Mouse (Mus musculus) heart, embryonic 15.5 days (tissue): ENCODE data around the gene Lin54. TPM values are rescaled to one million over a fixed set of nuclear protein-coding genes. Genes with fewer than 3 reads are reported as not detected.

Source experiments
- ATAC-seq: fragments of 200-750 bp; cut with Nextera tagmentation; replicated peaks from 2 replicates; pipeline ENCODE4 v1.8.0; 2017; ENCODE audit warnings: low read depth, moderate TSS enrichment; ENCODE audit not compliant: insufficient number of reproducible peaks, insufficient read depth, low FRiP score
- H3K27ac ChIP-seq: fragments of 300-500 bp; sonication (generic); 2 replicates; pipeline ENCODE4 v1.5.1; 2015; ENCODE audit warnings: mild to moderate bottlenecking, inconsistent platforms
- H3K27me3 ChIP-seq: fragments of 300-500 bp; sonication (generic); 2 replicates; pipeline ENCODE4 v1.6.1; 2015; ENCODE audit warnings: inconsistent platforms
- H3K36me3 ChIP-seq: fragments of 300-500 bp; sonication (generic); 2 replicates; pipeline ENCODE4 v1.6.1; 2015; ENCODE audit warnings: mild to moderate bottlenecking, inconsistent platforms
- H3K4me1 ChIP-seq: fragments of 300-500 bp; sonication (generic); replicated peaks from 2 replicates; pipeline ENCODE4 v1.6.1; 2015; ENCODE audit warnings: inconsistent platforms
- H3K4me2 ChIP-seq: fragments of 300-500 bp; sonication (generic); 2 replicates; pipeline ENCODE4 v1.6.1; 2015; ENCODE audit warnings: inconsistent platforms, mild to moderate bottlenecking, moderate library complexity
- H3K4me3 ChIP-seq: fragments of 300-500 bp; sonication (generic); 2 replicates; pipeline ENCODE4 v1.5.1; 2015; ENCODE audit warnings: mild to moderate bottlenecking, inconsistent platforms
- H3K9ac ChIP-seq: fragments of 300-500 bp; sonication (generic); 2 replicates; pipeline ENCODE4 v1.6.1; 2015; ENCODE audit warnings: mild to moderate bottlenecking, inconsistent platforms
- H3K9me3 ChIP-seq: fragments of 300-500 bp; sonication (generic); replicated peaks from 2 replicates; pipeline ENCODE4 v1.6.1; 2016; ENCODE audit warnings: inconsistent platforms
- WGBS: fragments of 180-500 bp; shearing (Covaris S2); methylation state at CpG from one replicate; pipeline ENCODE4 v1.1.7; 2015; ENCODE audit warnings: mixed read lengths; 5-methylcytosine and 5-hydroxymethylcytosine counted together
- polyA plus RNA-seq: library from polyadenylated mRNA; unstranded; fragments of >200 nt; fragmentation: Nextera tagmentation; extraction: Ambion mirVana; gene quantifications from 2 replicates; pipeline ENCODE4 v1.2.1, GENCODE M21; 2015

Gene Lin54
- polyA plus RNA-seq, 1 experiment from 2014 or later = 10.2 TPM

- Histone ChIP-seq H3K9ac (no peak overlapping the region), H3K27ac (no peak overlapping the region), H3K4me2 (no peak overlapping the region), H3K9me3 (no peaks in the 10 kb centered on the region), H3K36me3 (peaks cover 4% of the 10 kb centered on the region), H3K4me1 (peaks cover 9% of the 10 kb centered on the region; the same call in 1 of the 2 replicates), H3K4me3 (no peak overlapping the region), H3K27me3 (no peaks in the 10 kb centered on the region)
- 88% methylated on average over 3 of the region's 3 CpGs for WGBS
- ATAC-seq = no peak
Observed at GRCm38 (mm10) chr5:100488231-100488630, 12.2 kb downstream of the Lin54 start.

- no peaks in the 10 kb centered on the region for H3K9me3 ChIP-seq
- peaks cover 4% of the 10 kb centered on the region for H3K36me3 ChIP-seq
- ATAC-seq = no peak
- H3K27me3 ChIP-seq = no peaks in the 10 kb centered on the region
- H3K27ac ChIP-seq = no peak overlapping the region
- H3K9ac ChIP-seq = no peak overlapping the region
- peaks cover 9% of the 10 kb centered on the region; the same call in 1 of the 2 replicates for H3K4me1 ChIP-seq
- no peak overlapping the region for H3K4me3 ChIP-seq
- WGBS = 85% methylated on average over 2 of the region's 2 CpGs
- H3K4me2 ChIP-seq = no peak overlapping the region
Observed at GRCm38 (mm10) chr5:100487120-100487519, 13.3 kb downstream of the Lin54 start.

- H3K27me3 ChIP-seq = no peaks in the 10 kb centered on the region
- H3K9me3 ChIP-seq = no peaks in the 10 kb centered on the region
- H3K27ac ChIP-seq = no peak overlapping the region
- H3K36me3 ChIP-seq = peaks cover 9% of the 10 kb centered on the region
- H3K4me3 ChIP-seq = no peak overlapping the region
- ATAC-seq = no peak
- H3K4me1 ChIP-seq = no peaks in the 10 kb centered on the region
- H3K9ac ChIP-seq = no peak overlapping the region
- no peak overlapping the region for H3K4me2 ChIP-seq
Observed at GRCm38 (mm10) chr5:100483569-100483968, 16.9 kb downstream of the Lin54 start.

- ATAC-seq = no peak
- Histone ChIP-seq H3K27ac (no peak overlapping the region), H3K9me3 (no peaks in the 10 kb centered on the region), H3K4me2 (no peak overlapping the region), H3K4me1 (no peaks in the 10 kb centered on the region), H3K27me3 (no peaks in the 10 kb centered on the region), H3K4me3 (no peak overlapping the region), H3K9ac (no peak overlapping the region), H3K36me3 (peaks cover 18% of the 10 kb centered on the region; the same call in 1 of the 2 replicates)
- 78% methylated on average over 9 of the region's 9 CpGs for WGBS
Observed at GRCm38 (mm10) chr5:100477604-100478003, 22.8 kb downstream of the Lin54 start.

GRCm38 (mm10) chr5:100476328-100476727 is 24.1 kb downstream of the Lin54 start:
- no peaks in the 10 kb centered on the region for H3K9me3 ChIP-seq
- WGBS = 74% methylated on average over 3 of the region's 3 CpGs
- H3K4me2 ChIP-seq = no peak overlapping the region
- peaks cover 24% of the 10 kb centered on the region for H3K36me3 ChIP-seq
- no peaks in the 10 kb centered on the region for H3K4me1 ChIP-seq
- H3K27ac ChIP-seq = no peak overlapping the region
- H3K27me3 ChIP-seq = no peaks in the 10 kb centered on the region
- no peak overlapping the region for H3K4me3 ChIP-seq
- no peak for ATAC-seq
- no peak overlapping the region for H3K9ac ChIP-seq

GRCm38 (mm10) chr5:100467336-100467735 is 33.1 kb downstream of the Lin54 start:
- H3K4me3 ChIP-seq = no peak overlapping the region
- 91% methylated on average over 7 of the region's 7 CpGs for WGBS
- ATAC-seq = no peak
- H3K4me2 ChIP-seq = no peak overlapping the region
- H3K9me3 ChIP-seq = no peaks in the 10 kb centered on the region
- H3K9ac ChIP-seq = no peak overlapping the region
- peaks cover 17% of the 10 kb centered on the region for H3K36me3 ChIP-seq
- H3K27ac ChIP-seq = no peak overlapping the region
- no peaks in the 10 kb centered on the region for H3K4me1 ChIP-seq
- no peaks in the 10 kb centered on the region for H3K27me3 ChIP-seq

GRCm38 (mm10) chr5:100466624-100467023 is 33.8 kb downstream of the Lin54 start:
- ATAC-seq = no peak
- Histone ChIP-seq H3K4me1 (no peaks in the 10 kb centered on the region), H3K27ac (no peak overlapping the region), H3K4me2 (no peak overlapping the region), H3K9me3 (no peaks in the 10 kb centered on the region), H3K9ac (no peak overlapping the region), H3K4me3 (no peak overlapping the region), H3K27me3 (no peaks in the 10 kb centered on the region), H3K36me3 (peaks cover 14% of the 10 kb centered on the region; the same call in 1 of the 2 replicates)
- WGBS = 87% methylated on average over 10 of the region's 10 CpGs

GRCm38 (mm10) chr5:100462374-100462773 is 38.1 kb downstream of the Lin54 start:
- Histone ChIP-seq H3K36me3 (peaks cover 26% of the 10 kb centered on the region), H3K9ac (no peak overlapping the region), H3K9me3 (no peaks in the 10 kb centered on the region), H3K4me1 (no peaks in the 10 kb centered on the region), H3K27me3 (no peaks in the 10 kb centered on the region), H3K4me2 (no peak overlapping the region), H3K27ac (no peak overlapping the region), H3K4me3 (no peak overlapping the region)
- no peak for ATAC-seq
- 89% methylated on average over 2 of the region's 2 CpGs for WGBS

GRCm38 (mm10) chr5:100461526-100461925 is 38.9 kb downstream of the Lin54 start:
- Histone ChIP-seq H3K27ac (no peak overlapping the region), H3K4me3 (no peak overlapping the region), H3K9ac (no peak overlapping the region), H3K4me2 (no peak overlapping the region), H3K9me3 (no peaks in the 10 kb centered on the region), H3K4me1 (no peaks in the 10 kb centered on the region), H3K27me3 (no peaks in the 10 kb centered on the region), H3K36me3 (peaks cover 28% of the 10 kb centered on the region)
- no peak for ATAC-seq
- 95% methylated on average over 9 of the region's 9 CpGs for WGBS

GRCm38 (mm10) chr5:100459468-100459867 is 41.0 kb downstream of the Lin54 start:
- no peak overlapping the region for H3K9ac ChIP-seq
- H3K4me2 ChIP-seq = no peak overlapping the region
- H3K4me1 ChIP-seq = no peaks in the 10 kb centered on the region
- peaks cover 28% of the 10 kb centered on the region for H3K36me3 ChIP-seq
- H3K9me3 ChIP-seq = no peaks in the 10 kb centered on the region
- H3K4me3 ChIP-seq = no peak overlapping the region
- H3K27me3 ChIP-seq = no peaks in the 10 kb centered on the region
- no peak overlapping the region for H3K27ac ChIP-seq
- 93% methylated on average over 5 of the region's 5 CpGs for WGBS
- no peak for ATAC-seq

GRCm38 (mm10) chr5:100451871-100452270 is 48.6 kb downstream of the Lin54 start:
- 84% methylated on average over 2 of the region's 2 CpGs for WGBS
- Histone ChIP-seq H3K27me3 (no peaks in the 10 kb centered on the region), H3K4me1 (no peaks in the 10 kb centered on the region), H3K9me3 (no peaks in the 10 kb centered on the region), H3K27ac (no peak overlapping the region), H3K36me3 (peaks cover 50% of the 10 kb centered on the region), H3K9ac (no peak overlapping the region), H3K4me3 (no peak overlapping the region), H3K4me2 (no peak overlapping the region)
- ATAC-seq = no peak

- no peak for ATAC-seq
- Histone ChIP-seq H3K4me1 (no peaks in the 10 kb centered on the region), H3K4me3 (no peak overlapping the region), H3K27me3 (no peaks in the 10 kb centered on the region), H3K36me3 (peaks cover 4% of the 10 kb centered on the region), H3K27ac (no peak overlapping the region), H3K9ac (no peak overlapping the region), H3K9me3 (no peaks in the 10 kb centered on the region), H3K4me2 (no peak overlapping the region)
- 95% methylated on average over 14 of the region's 14 CpGs for WGBS
Observed at GRCm38 (mm10) chr5:100438796-100439195, 61.6 kb downstream of the Lin54 start.
